Mouse (Mus musculus) embryonic fibroblast, embryonic 13.5 days (primary cell): ENCODE measurements around the gene Tmem37. TPM values are rescaled to one million over a fixed set of nuclear protein-coding genes. Genes with fewer than 3 reads are reported as not detected.

Experiments used
- H3K27ac ChIP-seq: 2 replicates; pipeline ENCODE4 v1.5.1; 2012; ENCODE audit warnings: low read length, control low read depth, inconsistent platforms; ENCODE audit not compliant: insufficient read depth
- H3K4me1 ChIP-seq: 2 replicates; pipeline ENCODE4 v1.6.1; 2011; ENCODE audit warnings: low read length; ENCODE audit not compliant: control insufficient read depth, insufficient read depth
- H3K4me3 ChIP-seq: 2 replicates; pipeline ENCODE4 v1.5.1; 2011; ENCODE audit warnings: mild to moderate bottlenecking, control low read depth, low read length; ENCODE audit not compliant: insufficient read depth
- CTCF ChIP-seq: IDR thresholded peaks from 2 replicates; pipeline ENCODE4 v1.5.1; 2011; ENCODE audit warnings: mild to moderate bottlenecking, control low read depth, low read length, moderate library complexity, borderline replicate concordance; ENCODE audit not compliant: insufficient read depth
- POLR2A ChIP-seq: IDR thresholded peaks from 2 replicates; pipeline ENCODE4 v1.6.1; 2011; ENCODE audit warnings: low read depth, mild to moderate bottlenecking, control low read depth, low read length, moderate library complexity
- polyA plus RNA-seq: library from polyadenylated mRNA; stranded (reverse); fragments of >200 nt; gene quantifications from 2 replicates; pipeline ENCODE4 v1.2.4, GENCODE M21; 2011; ENCODE audit warnings: low read depth; ENCODE audit not compliant: missing spikeins, insufficient read length

The Tmem37 gene
- polyA plus RNA-seq, 1 experiment, result 18.7 TPM

- Histone ChIP-seq H3K4me3 (no peak overlapping the region), H3K4me1 (0 out of 2 replicates have a peak, but pooled peaks cover 2% of the 10 kb centered on the region), H3K27ac (no peak overlapping the region)
- TF ChIP-seq POLR2A, result no peak
- no peak for TF ChIP-seq CTCF
These were observed 9.7 kb downstream of the Tmem37 start for GRCm38 (mm10) chr1:120064036-120064682.

DNA sequence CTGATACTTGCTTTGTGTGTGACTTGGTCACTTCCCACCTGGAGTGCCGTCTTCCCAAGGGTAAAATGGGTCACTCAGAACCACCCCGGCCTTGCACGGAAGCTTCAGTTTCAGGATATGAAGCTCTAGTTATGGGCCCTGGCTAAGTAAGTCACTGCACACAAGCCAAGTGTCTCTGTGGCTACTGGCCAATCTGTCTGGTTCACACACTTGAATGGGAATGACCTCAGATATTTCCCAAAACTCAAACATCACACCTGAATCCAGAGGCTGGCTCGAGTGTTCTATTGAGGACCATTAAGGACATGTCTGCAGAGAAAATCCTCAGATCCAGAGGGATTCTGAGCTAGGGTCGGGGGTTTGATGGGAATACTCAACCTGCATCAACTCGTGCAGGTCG lies 11.6 kb downstream of the Tmem37 start:
- H3K27ac ChIP-seq, result no peak overlapping the region
- H3K4me3 ChIP-seq, result no peak overlapping the region
- H3K4me1 ChIP-seq, result peaks cover 6% of the 10 kb centered on the region; the same call in 1 of the 2 replicates
- TF ChIP-seq CTCF (no peak), POLR2A (no peak)

DNA sequence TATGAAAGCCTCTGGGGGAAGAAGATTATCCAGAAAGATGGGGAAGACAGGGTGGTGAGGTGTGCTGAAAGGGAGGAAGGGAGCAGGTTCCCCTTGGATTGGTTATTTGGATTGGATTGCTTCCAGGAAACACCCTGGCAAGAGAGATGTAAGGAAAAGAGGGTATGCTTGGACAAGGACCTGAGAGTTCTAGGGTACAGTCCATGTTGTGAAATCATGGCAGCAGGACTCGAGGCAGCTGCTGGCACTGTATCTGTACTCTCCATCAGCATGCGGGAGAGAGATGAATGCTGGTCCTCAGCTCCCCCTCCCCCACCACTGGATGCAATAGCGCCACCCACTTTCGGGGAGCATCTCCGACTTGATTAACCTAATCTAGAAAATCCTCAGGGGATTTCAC lies 13.2 kb downstream of the Tmem37 start:
- TF ChIP-seq POLR2A (no peak), CTCF (no peak)
- Histone ChIP-seq H3K4me1 (peaks cover 6% of the 10 kb centered on the region; the same call in 1 of the 2 replicates), H3K4me3 (no peak overlapping the region), H3K27ac (no peak overlapping the region)

- Histone ChIP-seq H3K27ac (no peak overlapping the region), H3K4me1 (peaks cover 6% of the 10 kb centered on the region), H3K4me3 (no peak overlapping the region)
- TF ChIP-seq CTCF (no peak), POLR2A (no peak)
These were observed 16.0 kb downstream of the Tmem37 start for GRCm38 (mm10) chr1:120057674-120058430.

DNA sequence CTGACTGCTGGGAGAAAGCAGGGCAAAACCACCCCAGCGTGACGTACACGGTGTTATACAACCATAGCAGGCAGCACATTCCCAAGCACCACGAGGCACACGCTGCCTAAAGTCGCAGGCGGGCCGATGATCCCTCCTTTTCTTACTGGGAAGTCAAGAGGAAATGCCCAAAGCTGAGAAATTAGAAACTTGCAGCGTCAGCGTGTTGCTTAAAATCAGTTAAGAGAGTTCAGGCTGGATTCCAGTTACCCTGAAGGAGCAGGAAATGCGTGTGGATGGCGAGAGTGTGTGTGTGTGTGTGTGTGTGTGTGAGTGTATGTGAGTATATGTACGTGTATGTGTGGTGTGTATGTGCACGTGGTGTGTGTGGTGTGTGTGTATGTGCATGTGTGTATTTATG lies 16.8 kb downstream of the Tmem37 start:
- H3K4me3 ChIP-seq, result no peak overlapping the region
- H3K4me1 ChIP-seq, result peaks cover 6% of the 10 kb centered on the region
- TF ChIP-seq CTCF (no peak), POLR2A (0 out of 2 replicates have a peak, but pooled peaks have one; percentile 30)
- no peak overlapping the region for H3K27ac ChIP-seq

DNA sequence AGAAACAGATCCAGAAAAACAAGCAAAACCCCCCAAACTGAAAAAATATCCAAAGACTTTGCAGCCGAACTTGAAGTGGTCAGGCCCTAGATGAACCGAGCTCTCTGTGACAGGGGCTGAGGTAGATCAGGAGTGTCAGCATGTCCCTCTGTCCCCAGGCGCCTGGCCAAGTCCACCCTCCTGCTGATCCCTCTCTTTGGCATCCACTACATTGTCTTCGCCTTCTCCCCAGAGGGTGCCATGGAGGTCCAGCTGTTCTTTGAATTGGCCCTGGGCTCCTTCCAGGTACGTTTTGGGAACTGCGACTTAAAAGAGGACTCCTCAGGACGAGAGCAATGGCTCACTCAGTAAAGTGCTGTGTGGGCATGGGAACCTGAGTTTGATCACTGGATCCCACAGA lies 17.6 kb downstream of the Tmem37 start:
- Histone ChIP-seq H3K4me3 (no peak overlapping the region), H3K27ac (no peak overlapping the region), H3K4me1 (peaks cover 8% of the 10 kb centered on the region)
- no peak for TF ChIP-seq POLR2A
- TF ChIP-seq CTCF, result no peak

GRCm38 (mm10) chr1:120055475-120055874 lies 18.4 kb downstream of the Tmem37 start:
- TF ChIP-seq CTCF (no peak), POLR2A (no peak)
- Histone ChIP-seq H3K4me1 (peaks cover 10% of the 10 kb centered on the region), H3K27ac (peak overlapping the region; percentile 47), H3K4me3 (no peak overlapping the region)

GRCm38 (mm10) chr1:120054997-120055396 lies 18.9 kb downstream of the Tmem37 start:
- no peak overlapping the region for H3K4me3 ChIP-seq
- H3K27ac ChIP-seq, result peak overlapping the region; percentile 47
- H3K4me1 ChIP-seq, result peaks cover 10% of the 10 kb centered on the region
- TF ChIP-seq POLR2A (no peak), CTCF (no peak)

DNA sequence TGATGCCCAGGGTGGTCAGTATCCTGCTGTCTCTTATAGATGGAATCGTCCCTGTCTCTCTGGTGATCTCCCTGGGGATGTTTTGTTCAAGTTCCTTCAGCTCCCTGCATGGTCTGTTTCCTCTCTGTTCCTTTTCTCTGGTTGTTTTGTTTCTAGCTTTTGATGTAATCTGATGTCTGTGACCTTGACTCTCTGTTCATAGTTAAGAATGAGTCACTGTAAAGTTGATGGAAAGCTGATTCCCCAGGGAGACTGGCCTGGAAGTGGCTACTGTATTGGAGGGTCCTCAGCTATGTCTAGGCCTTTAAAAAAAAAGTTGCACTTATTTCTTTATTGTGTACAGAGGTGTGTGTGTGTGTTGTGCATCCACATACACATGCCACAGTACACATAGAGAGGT lies 22.8 kb downstream of the Tmem37 start:
- Histone ChIP-seq H3K27ac (no peak overlapping the region), H3K4me3 (no peak overlapping the region), H3K4me1 (peaks cover 4% of the 10 kb centered on the region)
- TF ChIP-seq CTCF (no peak), POLR2A (no peak)

GRCm38 (mm10) chr1:120047325-120047724 lies 26.5 kb downstream of the Tmem37 start:
- Histone ChIP-seq H3K4me3 (no peak overlapping the region), H3K4me1 (peaks cover 4% of the 10 kb centered on the region), H3K27ac (no peak overlapping the region)
- no peak for TF ChIP-seq POLR2A
- no peak for TF ChIP-seq CTCF

- Histone ChIP-seq H3K4me3 (no peak overlapping the region), H3K27ac (no peak overlapping the region), H3K4me1 (no peaks in the 10 kb centered on the region)
- no peak for TF ChIP-seq CTCF
- TF ChIP-seq POLR2A, result no peak
These were observed 29.3 kb downstream of the Tmem37 start for GRCm38 (mm10) chr1:120044584-120044983.
